Mouse (Mus musculus) monocyte, adult 2 months (primary cell): ENCODE measurements at regions not wholly inside any gene's neighbourhood (a gene's known extent, or its start where the extent isn't known, plus 50 kb on each side); places are given as distances from the start of the nearest gene placed in this dataset.

Experiments
- DNase-seq, 2 experiments: peaks; one replicate each; pipeline ENCODE4 v3.0.0; 2022; ENCODE audit warnings: low spot score in 2 of 2, low read depth in 1 of 2

GRCm38 (mm10) chr2:48718261-48718660, 95.6 kb upstream of the Acvr2a start:
- no peak for DNase-seq

GRCm38 (mm10) chr2:48730780-48731179, 83.1 kb upstream of the Acvr2a start:
- DNase-seq: no peak

- no peak for DNase-seq
Observed at GRCm38 (mm10) chr2:48733936-48734335, 80.0 kb upstream of the Acvr2a start.

GRCm38 (mm10) chr2:48734521-48734920, 79.4 kb upstream of the Acvr2a start:
- no peak for DNase-seq

- no peak for DNase-seq
Observed at GRCm38 (mm10) chr2:48736312-48736711, 77.6 kb upstream of the Acvr2a start.
